9 mouse cellular contexts compared by ENCODE assay signal in the genomic region with DNA sequence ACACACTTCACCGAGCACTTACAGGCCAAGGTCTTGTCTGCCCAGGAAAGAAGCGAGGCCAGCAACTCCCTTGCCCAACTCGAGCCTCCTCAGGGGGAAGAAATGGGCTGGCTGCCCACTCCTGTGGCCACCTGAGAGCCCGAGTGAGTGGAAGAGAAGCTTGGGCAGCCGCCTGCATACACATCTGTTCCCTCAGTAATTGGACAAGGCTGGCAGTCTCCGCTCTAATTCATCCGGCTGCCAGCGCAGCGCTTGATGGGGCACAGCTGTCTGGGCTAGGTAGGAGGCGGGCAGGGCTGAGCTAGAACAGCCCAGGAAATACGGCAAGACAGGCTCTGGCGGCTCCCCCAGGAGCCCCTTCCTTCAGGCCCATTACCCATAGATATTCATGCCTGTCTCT.
DNase-seq lines count a peak whose midpoint lies in the region; ATAC-seq lines count a peak whose summit lies in the region.
"Had no signal": no experiment of that assay in that cellular context is flagged by ENCODE, and none has a peak within 500 bp of the region (broad histone marks: within the 10 kb centered on the region; RNA-seq: fewer than 3 reads in every experiment).

No protein-coding gene starts in this region.

- no peaks in the 10 kb centered on the region for H3K27me3 ChIP-seq in neural tube, embryonic 15.5 days (replicated peaks)
- H3K27me3 ChIP-seq: embryonic facial prominence, embryonic 12.5 days had no signal

- intact Hi-C loops in heart, postnatal 36 days (cut with DNase I) = loop anchor here (5.0 kb wide), 1 partner anchor 678 kb away; no protein-coding TSS in a partner anchor

- H3K4me1 ChIP-seq in neural tube, embryonic 15.5 days = peaks cover 15% of the 10 kb centered on the region
- H3K4me1 ChIP-seq: embryonic facial prominence, embryonic 12.5 days had no signal

- peak; percentile 49; the same call in 1 of the 2 replicates for ATAC-seq in neural tube, embryonic 15.5 days (ENCODE audit: low FRiP score)

- peak overlapping the region; percentile 52 for H3K27ac ChIP-seq in neural tube, embryonic 15.5 days (replicated peaks)
- H3K27ac ChIP-seq: embryonic facial prominence, embryonic 12.5 days had no signal

- DNase-seq in adrenal gland, adult 2 months = peak; percentile 31
- DNase-seq in adrenal gland, postnatal 4 days (ENCODE audit: low spot score in 2 of 2) = no peak
- peak; percentile 36 for DNase-seq in layer of hippocampus, adult 11-12 months (ENCODE audit: low spot score)
- no peak for DNase-seq in layer of hippocampus, postnatal 36 days
- DNase-seq in heart, postnatal 36 days = peak; percentile 43 to 44
- DNase-seq in embryo, embryonic 11 days = no peak
- no peak for DNase-seq in thymus, postnatal 36 days

- no peaks in the 10 kb centered on the region for H3K9me3 ChIP-seq in neural tube, embryonic 15.5 days (replicated peaks)
- H3K9me3 ChIP-seq: embryonic facial prominence, embryonic 12.5 days had no signal

- 33% methylated on average over 12 of the region's 12 CpGs for WGBS in neural tube, embryonic 15.5 days

- no peak overlapping the region for H3K4me2 ChIP-seq in neural tube, embryonic 15.5 days
- H3K4me2 ChIP-seq: embryonic facial prominence, embryonic 12.5 days had no signal

- H3K4me3 ChIP-seq in neural tube, embryonic 15.5 days (replicated peaks) = no peak overlapping the region
- H3K4me3 ChIP-seq: embryonic facial prominence, embryonic 12.5 days had no signal

- no peak overlapping the region for H3K9ac ChIP-seq in neural tube, embryonic 15.5 days (replicated peaks)
- H3K9ac ChIP-seq: embryonic facial prominence, embryonic 12.5 days had no signal

- H3K36me3 ChIP-seq in neural tube, embryonic 15.5 days = peaks cover 49% of the 10 kb centered on the region

Comparison
In these comparisons a context has a peak if more than half of its experiments do, and no peak if none do; other contexts are left out.
1. DNase-seq: peak in adrenal gland, adult 2 months (single experiment), layer of hippocampus, adult 11-12 months (single experiment) and heart, postnatal 36 days (2 of 2); none in adrenal gland, postnatal 4 days (0 of 2), layer of hippocampus, postnatal 36 days (0 of 2), embryo, embryonic 11 days (single experiment) and thymus, postnatal 36 days (0 of 2).